Mouse (Mus musculus) kidney, embryonic 14.5 days (tissue): ENCODE measurements around the gene Runx2. TPM values are rescaled to one million over a fixed set of nuclear protein-coding genes. Genes with fewer than 3 reads are reported as not detected.

ENCODE experiments used
- ATAC-seq: fragments of 200-750 bp; cut with Nextera tagmentation; 2 replicates; pipeline ENCODE4 v1.8.0; 2017; ENCODE audit warnings: moderate number of reproducible peaks, mild to moderate bottlenecking, moderate TSS enrichment, moderate library complexity; ENCODE audit not compliant: low FRiP score, low TSS enrichment
- H3K27ac ChIP-seq: fragments of 300-500 bp; sonication (generic); 2 replicates; pipeline ENCODE4 v1.5.1; 2014; ENCODE audit warnings: low read depth, mild to moderate bottlenecking, low read length, moderate library complexity, mixed read lengths
- H3K27me3 ChIP-seq: fragments of 300-500 bp; sonication (generic); 2 replicates; pipeline ENCODE4 v1.6.1; 2014; ENCODE audit warnings: mild to moderate bottlenecking, low read length; ENCODE audit not compliant: control insufficient read depth, insufficient read depth
- H3K36me3 ChIP-seq: fragments of 300-500 bp; sonication (generic); 2 replicates; pipeline ENCODE4 v1.6.1; 2014; ENCODE audit warnings: low read length, mixed read lengths; ENCODE audit not compliant: control insufficient read depth, insufficient read depth
- H3K4me1 ChIP-seq: fragments of 300-500 bp; sonication (generic); 2 replicates; pipeline ENCODE4 v1.6.1; 2014; ENCODE audit warnings: low read length, mixed read lengths; ENCODE audit not compliant: control insufficient read depth, insufficient read depth
- H3K4me2 ChIP-seq: fragments of 300-500 bp; sonication (generic); replicated peaks from 2 replicates; pipeline ENCODE4 v1.6.1; 2014; ENCODE audit warnings: low read depth, mild to moderate bottlenecking, low read length
- H3K4me3 ChIP-seq: fragments of 300-500 bp; sonication (generic); 2 replicates; pipeline ENCODE4 v1.5.1; 2014; ENCODE audit warnings: mild to moderate bottlenecking, low read length
- H3K9ac ChIP-seq: fragments of 300-500 bp; sonication (generic); 2 replicates; pipeline ENCODE4 v1.6.1; 2014; ENCODE audit warnings: low read depth, mild to moderate bottlenecking, low read length, moderate library complexity
- H3K9me3 ChIP-seq: fragments of 300-500 bp; sonication (generic); 2 replicates; pipeline ENCODE4 v1.6.1; 2016; ENCODE audit warnings: low read length; ENCODE audit not compliant: control insufficient read depth
- WGBS: fragments of 180-500 bp; shearing (Covaris S2); extraction: QIAGEN DNeasy Blood & Tissue Kit; methylation state at CpG from one replicate; pipeline ENCODE4 v1.1.7; 2014; 5-methylcytosine and 5-hydroxymethylcytosine counted together
- polyA plus RNA-seq: library from polyadenylated mRNA; unstranded; fragments of >200 nt; fragmentation: Nextera tagmentation; extraction: Ambion mirVana; gene quantifications from 2 replicates; pipeline ENCODE4 v1.2.1, GENCODE M21; 2014

Runx2 gene
- polyA plus RNA-seq, 1 experiment from 2014 or later, result 2.4 TPM

- Histone ChIP-seq H3K9me3 (no peaks in the 10 kb centered on the region), H3K36me3 (no peaks in the 10 kb centered on the region), H3K4me3 (no peak overlapping the region), H3K9ac (no peak overlapping the region), H3K27me3 (no peaks in the 10 kb centered on the region), H3K27ac (no peak overlapping the region), H3K4me1 (no peaks in the 10 kb centered on the region), H3K4me2 (no peak overlapping the region)
- ATAC-seq, result no peak
- WGBS, result 50% methylated on average over 4 of the region's 4 CpGs
These were observed 286.0 kb downstream of the Runx2 start for GRCm38 (mm10) chr17:44528617-44529016.

- 59% methylated on average over 1 of the region's 1 CpGs for WGBS
- Histone ChIP-seq H3K9ac (no peak overlapping the region), H3K4me2 (no peak overlapping the region), H3K27me3 (no peaks in the 10 kb centered on the region), H3K36me3 (no peaks in the 10 kb centered on the region), H3K9me3 (no peaks in the 10 kb centered on the region), H3K4me1 (no peaks in the 10 kb centered on the region; the same call in 1 of the 2 replicates), H3K27ac (no peak overlapping the region), H3K4me3 (no peak overlapping the region)
- no peak for ATAC-seq
These were observed 290.5 kb downstream of the Runx2 start for GRCm38 (mm10) chr17:44524146-44524545.

- no peaks in the 10 kb centered on the region; the same call in 1 of the 2 replicates for H3K4me1 ChIP-seq
- no peak overlapping the region for H3K9ac ChIP-seq
- H3K4me3 ChIP-seq, result no peak overlapping the region
- no peak for ATAC-seq
- H3K9me3 ChIP-seq, result no peaks in the 10 kb centered on the region
- H3K27ac ChIP-seq, result no peak overlapping the region
- no peak overlapping the region for H3K4me2 ChIP-seq
- 34% methylated on average over 5 of the region's 5 CpGs for WGBS
- H3K36me3 ChIP-seq, result no peaks in the 10 kb centered on the region
- no peaks in the 10 kb centered on the region for H3K27me3 ChIP-seq
These were observed 291.7 kb downstream of the Runx2 start for GRCm38 (mm10) chr17:44522906-44523305.

- no peak overlapping the region for H3K4me2 ChIP-seq
- no peak overlapping the region for H3K4me3 ChIP-seq
- no peak for ATAC-seq
- no peaks in the 10 kb centered on the region for H3K9me3 ChIP-seq
- H3K27me3 ChIP-seq, result no peaks in the 10 kb centered on the region
- H3K36me3 ChIP-seq, result no peaks in the 10 kb centered on the region
- no peak overlapping the region for H3K27ac ChIP-seq
- H3K9ac ChIP-seq, result no peak overlapping the region
- no peaks in the 10 kb centered on the region; the same call in 1 of the 2 replicates for H3K4me1 ChIP-seq
- WGBS, result 88% methylated on average over 11 of the region's 11 CpGs
These were observed 294.2 kb downstream of the Runx2 start for GRCm38 (mm10) chr17:44520122-44521075.

GRCm38 (mm10) chr17:44519356-44519755 is 295.2 kb downstream of the Runx2 start:
- no peak overlapping the region for H3K27ac ChIP-seq
- no peak overlapping the region for H3K9ac ChIP-seq
- no peaks in the 10 kb centered on the region for H3K36me3 ChIP-seq
- WGBS, result 59% methylated on average over 3 of the region's 3 CpGs
- no peak for ATAC-seq
- no peaks in the 10 kb centered on the region; the same call in 1 of the 2 replicates for H3K4me1 ChIP-seq
- no peaks in the 10 kb centered on the region for H3K27me3 ChIP-seq
- H3K9me3 ChIP-seq, result no peaks in the 10 kb centered on the region
- no peak overlapping the region for H3K4me3 ChIP-seq
- no peak overlapping the region for H3K4me2 ChIP-seq

GRCm38 (mm10) chr17:44518156-44518555 is 296.4 kb downstream of the Runx2 start:
- Histone ChIP-seq H3K9ac (no peak overlapping the region), H3K27ac (no peak overlapping the region), H3K4me2 (no peak overlapping the region), H3K9me3 (no peaks in the 10 kb centered on the region), H3K27me3 (no peaks in the 10 kb centered on the region), H3K36me3 (no peaks in the 10 kb centered on the region), H3K4me1 (no peaks in the 10 kb centered on the region; the same call in 1 of the 2 replicates), H3K4me3 (no peak overlapping the region)
- WGBS, result 94% methylated on average over 6 of the region's 6 CpGs
- ATAC-seq, result no peak

GRCm38 (mm10) chr17:44508198-44508715 is 306.3 kb downstream of the Runx2 start:
- H3K27me3 ChIP-seq, result no peaks in the 10 kb centered on the region
- no peak overlapping the region for H3K4me3 ChIP-seq
- H3K9ac ChIP-seq, result no peak overlapping the region
- no peak overlapping the region for H3K27ac ChIP-seq
- no peaks in the 10 kb centered on the region for H3K36me3 ChIP-seq
- WGBS, result 58% methylated on average over 7 of the region's 7 CpGs
- no peaks in the 10 kb centered on the region for H3K4me1 ChIP-seq
- no peaks in the 10 kb centered on the region for H3K9me3 ChIP-seq
- H3K4me2 ChIP-seq, result no peak overlapping the region
- ATAC-seq, result no peak

- WGBS, result 97% methylated on average over 3 of the region's 3 CpGs
- H3K36me3 ChIP-seq, result no peaks in the 10 kb centered on the region
- H3K4me1 ChIP-seq, result no peaks in the 10 kb centered on the region
- ATAC-seq, result no peak
- H3K9ac ChIP-seq, result no peak overlapping the region
- H3K27me3 ChIP-seq, result no peaks in the 10 kb centered on the region
- H3K27ac ChIP-seq, result no peak overlapping the region
- no peaks in the 10 kb centered on the region for H3K9me3 ChIP-seq
- H3K4me2 ChIP-seq, result no peak overlapping the region
- no peak overlapping the region for H3K4me3 ChIP-seq
These were observed 306.9 kb downstream of the Runx2 start for GRCm38 (mm10) chr17:44507741-44508140.

- Histone ChIP-seq H3K27ac (no peak overlapping the region), H3K9me3 (no peaks in the 10 kb centered on the region), H3K9ac (no peak overlapping the region), H3K36me3 (no peaks in the 10 kb centered on the region), H3K4me2 (no peak overlapping the region), H3K27me3 (no peaks in the 10 kb centered on the region), H3K4me1 (no peaks in the 10 kb centered on the region), H3K4me3 (no peak overlapping the region)
- 58% methylated on average over 3 of the region's 3 CpGs for WGBS
- no peak for ATAC-seq
These were observed 308.1 kb downstream of the Runx2 start for GRCm38 (mm10) chr17:44506524-44506923.
